ENCODE assay signal across 28 mouse cellular contexts in genomic region chr6:52151571-52151970, GRCm38 (mm10). TPM values are rescaled to one million over a fixed set of nuclear protein-coding genes. Genes with fewer than 3 reads are reported as not detected.
A peak's percentile ranks its signal among the peaks of the same experiment; 100 is the strongest.
DNase-seq lines count a peak whose midpoint lies in the region; ATAC-seq and TF ChIP-seq lines count a peak whose summit lies in the region.
"Had no signal": no experiment of that assay in that cellular context is flagged by ENCODE, and none has a peak within 500 bp of the region (broad histone marks: within the 10 kb centered on the region; RNA-seq: fewer than 3 reads in every experiment).

No protein-coding gene starts in this region.

- no peak overlapping the region for H3K27ac ChIP-seq in forebrain, postnatal 0 days (ENCODE audit: low read depth, low read length)
- H3K27ac ChIP-seq in forebrain, embryonic 16.5 days (ENCODE audit: low read length): no peak overlapping the region
- no peak overlapping the region for H3K27ac ChIP-seq in limb, embryonic 11.5 days (replicated peaks; ENCODE audit: low read depth, low read length)
- no peak overlapping the region for H3K27ac ChIP-seq in limb, embryonic 10.5 days
- H3K27ac ChIP-seq in embryonic facial prominence, embryonic 10.5 days (replicated peaks): no peak overlapping the region
- H3K27ac ChIP-seq: embryonic facial prominence, embryonic 13.5 days; forebrain, embryonic 13.5 days; heart, adult 2 months; hindbrain, embryonic 10.5 days; hindbrain, embryonic 15.5 days had no signal

- 4% methylated on average over 4 of the region's 4 CpGs for WGBS in forebrain, postnatal 0 days
- 1% methylated on average over 4 of the region's 4 CpGs for WGBS in forebrain, embryonic 16.5 days
- 15% methylated on average over 4 of the region's 4 CpGs for WGBS in limb, embryonic 11.5 days
- WGBS in limb, embryonic 10.5 days: 18% methylated on average over 4 of the region's 4 CpGs
- 7% methylated on average over 4 of the region's 4 CpGs for WGBS in embryonic facial prominence, embryonic 10.5 days

- no peak for TF ChIP-seq CTCF in forebrain, postnatal 0 days (IDR thresholded peaks at IDR 0.05; ENCODE audit: low read depth)
- no peak for TF ChIP-seq CTCF in brain, embryonic 14.5 days (IDR thresholded peaks at IDR 0.05; ENCODE audit: borderline replicate concordance, extremely low read depth, insufficient read depth, insufficient read length)

- ATAC-seq in forebrain, postnatal 0 days: no peak
- ATAC-seq in forebrain, embryonic 16.5 days: no peak
- ATAC-seq in limb, embryonic 11.5 days (ENCODE audit: insufficient number of reproducible peaks, low FRiP score, low TSS enrichment, low read depth): no peak
- ATAC-seq: activated CD4-positive, CD25-positive, alpha-beta regulatory T cell, adult 4 months; forebrain, embryonic 13.5 days; inflammation-experienced regulatory T-cells, adult 6 months; Patski had no signal

- H3K4me2 ChIP-seq in forebrain, postnatal 0 days (ENCODE audit: low read depth): no peak overlapping the region
- no peak overlapping the region for H3K4me2 ChIP-seq in forebrain, embryonic 16.5 days (ENCODE audit: low read length)
- H3K4me2 ChIP-seq in limb, embryonic 11.5 days (ENCODE audit: low read depth, severe bottlenecking): no peak overlapping the region
- H3K4me2 ChIP-seq: embryonic facial prominence, embryonic 13.5 days; forebrain, embryonic 13.5 days; heart, embryonic 12.5 days; hindbrain, embryonic 15.5 days had no signal

- TF ChIP-seq POLR2A in brain, embryonic 14.5 days (IDR thresholded peaks at IDR 0.05; ENCODE audit: borderline replicate concordance, extremely low read depth, insufficient read depth, insufficient read length, poor library complexity, severe bottlenecking): no peak

- H3K36me3 ChIP-seq in forebrain, postnatal 0 days (ENCODE audit: insufficient read depth): no peaks in the 10 kb centered on the region
- H3K36me3 ChIP-seq in forebrain, embryonic 16.5 days (ENCODE audit: control insufficient read depth, insufficient read depth): no peaks in the 10 kb centered on the region
- H3K36me3 ChIP-seq in limb, embryonic 11.5 days (ENCODE audit: control insufficient read depth, insufficient read depth, low read length): no peaks in the 10 kb centered on the region
- H3K36me3 ChIP-seq in limb, embryonic 10.5 days: no peaks in the 10 kb centered on the region
- no peaks in the 10 kb centered on the region for H3K36me3 ChIP-seq in embryonic facial prominence, embryonic 10.5 days (replicated peaks)
- H3K36me3 ChIP-seq: embryonic facial prominence, embryonic 13.5 days; heart, embryonic 12.5 days; hindbrain, embryonic 10.5 days; hindbrain, embryonic 15.5 days had no signal

- DNase-seq in forebrain, postnatal 0 days: peak; percentile 61
- DNase-seq in limb, embryonic 11.5 days (ENCODE audit: low spot score): peak; percentile 28
- no peak for DNase-seq in limb, embryonic 10.5 days (ENCODE audit: low spot score)
- peak; percentile 37 for DNase-seq in brain, embryonic 14.5 days (ENCODE audit: low read depth)
- DNase-seq in embryonic facial prominence, embryonic 10.5 days (ENCODE audit: low spot score): peak; percentile 14
- no peak for DNase-seq in cerebellum, postnatal 36 days
- DNase-seq in adrenal gland, postnatal 36 days: no peak
- DNase-seq: adrenal gland, postnatal 14 days; cerebellum, adult 11 months; cerebellum, adult 8-10 months; cerebellum, postnatal 14 days; gastrocnemius, postnatal 10 days; heart, adult 2 months; kidney, adult 18-20 months had no signal

- H3K9ac ChIP-seq in forebrain, postnatal 0 days: no peak overlapping the region
- H3K9ac ChIP-seq in forebrain, embryonic 16.5 days (replicated peaks; ENCODE audit: low read depth, low read length): no peak overlapping the region
- no peak overlapping the region for H3K9ac ChIP-seq in limb, embryonic 11.5 days (ENCODE audit: low read length)
- H3K9ac ChIP-seq: embryonic facial prominence, embryonic 13.5 days; forebrain, embryonic 13.5 days; heart, embryonic 12.5 days; hindbrain, embryonic 15.5 days had no signal

- H3K9me3 ChIP-seq in forebrain, postnatal 0 days (ENCODE audit: low read length): no peaks in the 10 kb centered on the region
- peaks cover 4% of the 10 kb centered on the region; the same call in 1 of the 2 replicates for H3K9me3 ChIP-seq in forebrain, embryonic 16.5 days (ENCODE audit: control insufficient read depth, low read length)
- no peaks in the 10 kb centered on the region for H3K9me3 ChIP-seq in limb, embryonic 11.5 days (ENCODE audit: control insufficient read depth, low read length)
- H3K9me3 ChIP-seq in limb, embryonic 10.5 days (replicated peaks): no peaks in the 10 kb centered on the region
- H3K9me3 ChIP-seq in embryonic facial prominence, embryonic 10.5 days: no peaks in the 10 kb centered on the region
- H3K9me3 ChIP-seq: hindbrain, embryonic 10.5 days; hindbrain, embryonic 15.5 days had no signal

- H3K27me3 ChIP-seq in forebrain, postnatal 0 days (ENCODE audit: insufficient read depth, low read length): peaks cover 87% of the 10 kb centered on the region
- peaks cover 88% of the 10 kb centered on the region for H3K27me3 ChIP-seq in forebrain, embryonic 16.5 days (replicated peaks; ENCODE audit: control insufficient read depth, insufficient read depth, low read length)
- H3K27me3 ChIP-seq in limb, embryonic 11.5 days (ENCODE audit: control insufficient read depth, insufficient read depth, low read length): peaks cover 39% of the 10 kb centered on the region
- peaks cover 81% of the 10 kb centered on the region for H3K27me3 ChIP-seq in limb, embryonic 10.5 days (ENCODE audit: low read depth, poor library complexity, severe bottlenecking)
- H3K27me3 ChIP-seq in embryonic facial prominence, embryonic 10.5 days (replicated peaks; ENCODE audit: low read depth, poor library complexity, severe bottlenecking): peaks cover 100% of the 10 kb centered on the region
- H3K27me3 ChIP-seq: CH12.LX, Patski had no signal

- H3K4me3 ChIP-seq in forebrain, postnatal 0 days (ENCODE audit: low read depth, low read length): no peak overlapping the region
- no peak overlapping the region for H3K4me3 ChIP-seq in forebrain, embryonic 16.5 days (replicated peaks; ENCODE audit: low read length)
- no peak overlapping the region for H3K4me3 ChIP-seq in limb, embryonic 11.5 days (ENCODE audit: low read depth, low read length)
- no peak overlapping the region for H3K4me3 ChIP-seq in limb, embryonic 10.5 days
- H3K4me3 ChIP-seq in embryonic facial prominence, embryonic 10.5 days: no peak overlapping the region
- H3K4me3 ChIP-seq: embryonic facial prominence, embryonic 13.5 days; forebrain, embryonic 13.5 days; heart, adult 2 months; heart, embryonic 12.5 days; hindbrain, embryonic 10.5 days; hindbrain, embryonic 15.5 days had no signal

- H3K4me1 ChIP-seq in forebrain, postnatal 0 days (ENCODE audit: insufficient read depth): no peaks in the 10 kb centered on the region
- no peaks in the 10 kb centered on the region for H3K4me1 ChIP-seq in forebrain, embryonic 16.5 days (replicated peaks; ENCODE audit: control insufficient read depth, insufficient read depth, low read length)
- H3K4me1 ChIP-seq in limb, embryonic 11.5 days (ENCODE audit: control insufficient read depth, insufficient read depth, low read length): no peaks in the 10 kb centered on the region
- H3K4me1 ChIP-seq in limb, embryonic 10.5 days: peaks cover 36% of the 10 kb centered on the region
- H3K4me1 ChIP-seq in embryonic facial prominence, embryonic 10.5 days: peaks cover 5% of the 10 kb centered on the region; the same call in 1 of the 2 replicates
- H3K4me1 ChIP-seq: forebrain, embryonic 13.5 days; heart, embryonic 12.5 days; hindbrain, embryonic 15.5 days had no signal

RNA-seq across cellular contexts. Expression of gene Hoxa1, which starts 6.5 kb away (rescaled TPM):
- total RNA-seq in forebrain, postnatal 0 days (2014; rRNA removed): 0.10 TPM in 1 of 2 replicates, not detected in the other
- polyA plus RNA-seq in forebrain, postnatal 0 days (2015; fragmentation: Nextera tagmentation; extraction: Ambion mirVana): not detected in 2 replicates
- not detected in 2 replicates for polyA plus RNA-seq in forebrain, embryonic 16.5 days (2015; fragmentation: Nextera tagmentation; extraction: Ambion mirVana)
- polyA plus RNA-seq in limb, embryonic 11.5 days (2014; fragmentation: Nextera tagmentation; extraction: Ambion mirVana): 0.99 and 1.1 TPM in 2 replicates
- polyA plus RNA-seq in limb, embryonic 10.5 days (2016; fragmentation: Nextera tagmentation; extraction: Ambion mirVana): 1.3 and 1.9 TPM in 2 replicates
- polyA plus RNA-seq in brain, embryonic 14.5 days (2012; rRNA removed): 0.39 and 1.2 TPM in 2 replicates
- polyA plus RNA-seq in embryonic facial prominence, embryonic 10.5 days (2016; fragmentation: Nextera tagmentation; extraction: Ambion mirVana): 0.57 and 0.62 TPM in 2 replicates
- total RNA-seq in adrenal gland, postnatal 36 days (2021): under 1 TPM; 0.23 to 0.70 TPM
- polyA plus RNA-seq: activated CD4-positive, CD25-positive, alpha-beta regulatory T cell, adult 4 months; cortical plate, adult 2 months; forebrain, embryonic 13.5 days; inflammation-experienced regulatory T-cells, adult 6 months had no signal

RNA-seq across cellular contexts. Expression of gene Hoxa2, which starts 13.1 kb away (rescaled TPM):
- total RNA-seq in forebrain, postnatal 0 days (2014; rRNA removed): not detected in 2 replicates
- not detected in 2 replicates for polyA plus RNA-seq in forebrain, postnatal 0 days (2015; fragmentation: Nextera tagmentation; extraction: Ambion mirVana)
- polyA plus RNA-seq in forebrain, embryonic 16.5 days (2015; fragmentation: Nextera tagmentation; extraction: Ambion mirVana): not detected in 2 replicates
- 2.8 and 3.0 TPM in 2 replicates for polyA plus RNA-seq in limb, embryonic 11.5 days (2014; fragmentation: Nextera tagmentation; extraction: Ambion mirVana)
- polyA plus RNA-seq in limb, embryonic 10.5 days (2016; fragmentation: Nextera tagmentation; extraction: Ambion mirVana): 4.5 and 5.3 TPM in 2 replicates
- polyA plus RNA-seq in brain, embryonic 14.5 days (2012; rRNA removed): 3.2 and 14.2 TPM in 2 replicates
- polyA plus RNA-seq in embryonic facial prominence, embryonic 10.5 days (2016; fragmentation: Nextera tagmentation; extraction: Ambion mirVana): 8.7 and 16.7 TPM in 2 replicates
- total RNA-seq in adrenal gland, postnatal 36 days (2021): 1 to 10 TPM; 1.7 to 1.9 TPM
- total RNA-seq: CH12.LX had no signal
- polyA plus RNA-seq: activated CD4-positive, CD25-positive, alpha-beta regulatory T cell, adult 4 months; cortical plate, adult 2 months; forebrain, embryonic 13.5 days; frontal cortex, adult 2 months; inflammation-experienced regulatory T-cells, adult 6 months had no signal

RNA-seq across cellular contexts. Expression of gene 5730596B20Rik, which starts 25.7 kb away (rescaled TPM):
- total RNA-seq in forebrain, postnatal 0 days (2014; rRNA removed): not detected in 2 replicates
- not detected in 2 replicates for polyA plus RNA-seq in forebrain, postnatal 0 days (2015; fragmentation: Nextera tagmentation; extraction: Ambion mirVana)
- polyA plus RNA-seq in forebrain, embryonic 16.5 days (2015; fragmentation: Nextera tagmentation; extraction: Ambion mirVana): not detected in 2 replicates
- 0.99 and 1.4 TPM in 2 replicates for polyA plus RNA-seq in limb, embryonic 11.5 days (2014; fragmentation: Nextera tagmentation; extraction: Ambion mirVana)
- polyA plus RNA-seq in limb, embryonic 10.5 days (2016; fragmentation: Nextera tagmentation; extraction: Ambion mirVana): 1.1 and 1.3 TPM in 2 replicates
- 0.10 and 0.67 TPM in 2 replicates for polyA plus RNA-seq in brain, embryonic 14.5 days (2012; rRNA removed)
- 0.12 and 0.64 TPM in 2 replicates for polyA plus RNA-seq in embryonic facial prominence, embryonic 10.5 days (2016; fragmentation: Nextera tagmentation; extraction: Ambion mirVana)
- total RNA-seq in adrenal gland, postnatal 36 days (2021): under 1 TPM; 0.10 to 0.40 TPM
- total RNA-seq: CH12.LX; heart, adult 2 months; heart, postnatal 25 days had no signal
- polyA plus RNA-seq: activated CD4-positive, CD25-positive, alpha-beta regulatory T cell, adult 4 months; cortical plate, adult 2 months; forebrain, embryonic 13.5 days; frontal cortex, adult 2 months; heart, adult 2 months; inflammation-experienced regulatory T-cells, adult 6 months had no signal

RNA-seq across cellular contexts. Expression of gene Hoxa4, which starts 40.0 kb away (rescaled TPM):
- total RNA-seq in forebrain, postnatal 0 days (2014; rRNA removed): not detected in 2 replicates
- polyA plus RNA-seq in forebrain, postnatal 0 days (2015; fragmentation: Nextera tagmentation; extraction: Ambion mirVana): not detected in 2 replicates
- polyA plus RNA-seq in forebrain, embryonic 16.5 days (2015; fragmentation: Nextera tagmentation; extraction: Ambion mirVana): not detected in 2 replicates
- 1.0 and 1.3 TPM in 2 replicates for polyA plus RNA-seq in limb, embryonic 11.5 days (2014; fragmentation: Nextera tagmentation; extraction: Ambion mirVana)
- 1.6 and 1.8 TPM in 2 replicates for polyA plus RNA-seq in limb, embryonic 10.5 days (2016; fragmentation: Nextera tagmentation; extraction: Ambion mirVana)
- polyA plus RNA-seq in brain, embryonic 14.5 days (2012; rRNA removed): 1.9 and 16.4 TPM in 2 replicates
- 0.09 TPM in 1 of 2 replicates, not detected in the other for polyA plus RNA-seq in embryonic facial prominence, embryonic 10.5 days (2016; fragmentation: Nextera tagmentation; extraction: Ambion mirVana)
- 1 to 10 TPM; 2.6 to 3.1 TPM for total RNA-seq in adrenal gland, postnatal 36 days (2021)
- total RNA-seq: CH12.LX had no signal
- polyA plus RNA-seq: activated CD4-positive, CD25-positive, alpha-beta regulatory T cell, adult 4 months; cortical plate, adult 2 months; forebrain, embryonic 13.5 days; frontal cortex, adult 2 months; heart, embryonic 16.5 days; inflammation-experienced regulatory T-cells, adult 6 months had no signal

RNA-seq across cellular contexts. Expression of gene Hoxa5, which starts 52.8 kb away (rescaled TPM):
- total RNA-seq in forebrain, postnatal 0 days (2014; rRNA removed): not detected in 2 replicates
- polyA plus RNA-seq in forebrain, postnatal 0 days (2015; fragmentation: Nextera tagmentation; extraction: Ambion mirVana): not detected in 2 replicates
- polyA plus RNA-seq in forebrain, embryonic 16.5 days (2015; fragmentation: Nextera tagmentation; extraction: Ambion mirVana): not detected in 2 replicates
- 11.0 and 11.3 TPM in 2 replicates for polyA plus RNA-seq in limb, embryonic 11.5 days (2014; fragmentation: Nextera tagmentation; extraction: Ambion mirVana)
- polyA plus RNA-seq in limb, embryonic 10.5 days (2016; fragmentation: Nextera tagmentation; extraction: Ambion mirVana): 9.8 and 10.4 TPM in 2 replicates
- 5.0 and 47.1 TPM in 2 replicates for polyA plus RNA-seq in brain, embryonic 14.5 days (2012; rRNA removed)
- 0.23 TPM in 1 of 2 replicates, not detected in the other for polyA plus RNA-seq in embryonic facial prominence, embryonic 10.5 days (2016; fragmentation: Nextera tagmentation; extraction: Ambion mirVana)
- 10 to 100 TPM; 14.7 to 27.8 TPM for total RNA-seq in adrenal gland, postnatal 36 days (2021)
- polyA plus RNA-seq: activated CD4-positive, CD25-positive, alpha-beta regulatory T cell, adult 4 months; cortical plate, adult 2 months; forebrain, embryonic 13.5 days; frontal cortex, adult 2 months; inflammation-experienced regulatory T-cells, adult 6 months had no signal

Comparison
In these comparisons a context has a peak if more than half of its experiments do, and no peak if none do; other contexts are left out.
1. DNase-seq: peak in forebrain, postnatal 0 days (single experiment), limb, embryonic 11.5 days (single experiment), brain, embryonic 14.5 days (single experiment) and embryonic facial prominence, embryonic 10.5 days (single experiment); none in limb, embryonic 10.5 days (single experiment), cerebellum, postnatal 36 days (0 of 2) and adrenal gland, postnatal 36 days (0 of 2).